Mouse (Mus musculus): ENCODE measurements around the gene Adgrf5. TPM values are rescaled to one million over a fixed set of nuclear protein-coding genes. Genes with fewer than 3 reads are reported as not detected.
A peak's percentile ranks its signal among the peaks of the same experiment; 100 is the strongest.

Gene Adgrf5
- polyA plus RNA-seq, 1 experiment from 2014 or later, result 21.5 TPM

DNA sequence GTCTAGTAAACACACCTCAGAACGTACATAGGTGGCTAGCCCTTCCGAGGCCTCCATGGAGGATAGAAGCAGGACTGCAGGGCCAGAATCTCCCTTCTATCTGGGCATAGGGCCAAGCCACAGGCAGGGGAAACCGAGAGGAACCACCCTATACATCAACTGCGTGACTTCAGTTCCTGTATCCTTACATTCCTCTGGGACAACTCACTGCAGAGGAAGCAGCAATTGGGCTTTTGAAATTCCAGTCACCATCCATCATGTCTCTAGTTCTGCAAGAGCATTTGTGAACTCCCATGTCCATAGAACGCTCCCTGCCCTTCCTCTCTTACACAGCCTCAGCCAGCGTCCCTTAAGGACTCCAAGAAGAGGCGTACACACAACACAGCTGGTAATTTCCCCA lies 47.3 kb downstream of the Adgrf5 start:
- Histone ChIP-seq H3K4me3 (ENCODE audit: low read length) (no peak overlapping the region), H3K9me3 (replicated peaks; ENCODE audit: control insufficient read depth, low read length) (no peaks in the 10 kb centered on the region), H3K27me3 (ENCODE audit: control insufficient read depth, insufficient read depth, low read length) (no peaks in the 10 kb centered on the region), H3K4me1 (ENCODE audit: control insufficient read depth, insufficient read depth, low read length) (no peaks in the 10 kb centered on the region), H3K36me3 (ENCODE audit: control insufficient read depth, insufficient read depth) (peaks cover 3% of the 10 kb centered on the region; the same call in 1 of the 2 replicates), H3K9ac (ENCODE audit: low read length) (no peak overlapping the region), H3K27ac (ENCODE audit: low read length) (peak overlapping the region; percentile 24; the same call in 1 of the 2 replicates), H3K4me2 (ENCODE audit: low read depth, low read length) (no peak overlapping the region)
- 46% methylated on average over 7 of the region's 7 CpGs for WGBS
- ATAC-seq (replicated peaks; ENCODE audit: extremely low read depth, insufficient read depth, low FRiP score), result peak; percentile 60; the same call in 1 of the 2 replicates

GRCm38 (mm10) chr17:43413182-43413581 lies 52.9 kb downstream of the Adgrf5 start:
- Histone ChIP-seq H3K27ac (ENCODE audit: low read length) (no peak overlapping the region), H3K9me3 (replicated peaks; ENCODE audit: control insufficient read depth, low read length) (no peaks in the 10 kb centered on the region)
- ATAC-seq (replicated peaks; ENCODE audit: extremely low read depth, insufficient read depth, low FRiP score), result no peak

DNA sequence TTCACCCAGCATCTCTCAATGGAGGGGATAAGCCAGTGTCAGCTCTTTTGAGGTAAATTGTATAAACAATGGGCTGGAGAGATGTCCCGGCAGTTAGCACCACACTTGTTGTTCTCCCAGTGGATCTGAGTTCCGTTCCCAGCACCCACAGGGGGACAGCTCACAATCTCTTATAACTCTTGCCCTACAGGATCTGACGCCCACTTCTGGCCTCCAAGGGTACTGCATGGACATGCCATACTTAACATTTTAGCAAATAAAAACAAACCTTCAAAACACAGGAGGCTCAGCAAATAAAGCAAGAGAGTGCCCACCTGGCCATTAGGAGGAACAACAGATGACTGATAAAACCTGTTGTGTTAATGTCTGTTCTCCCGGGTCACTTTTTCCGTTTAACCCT lies 59.0 kb downstream of the Adgrf5 start:
- Histone ChIP-seq H3K4me3 (ENCODE audit: low read length) (no peak overlapping the region), H3K27me3 (ENCODE audit: control insufficient read depth, insufficient read depth, low read length) (no peaks in the 10 kb centered on the region), H3K9ac (ENCODE audit: low read length) (no peak overlapping the region), H3K4me1 (ENCODE audit: control insufficient read depth, insufficient read depth, low read length) (no peaks in the 10 kb centered on the region), H3K27ac (ENCODE audit: low read length) (no peak overlapping the region), H3K36me3 (ENCODE audit: control insufficient read depth, insufficient read depth) (no peaks in the 10 kb centered on the region), H3K9me3 (replicated peaks; ENCODE audit: control insufficient read depth, low read length) (no peaks in the 10 kb centered on the region), H3K4me2 (ENCODE audit: low read depth, low read length) (no peak overlapping the region)
- WGBS, result 74% methylated on average over 5 of the region's 5 CpGs
- no peak for ATAC-seq (replicated peaks; ENCODE audit: extremely low read depth, insufficient read depth, low FRiP score)

More at GRCm38 (mm10) chr17:43413182-43413581, 52.9 kb downstream of the Adgrf5 start:
- no peaks in the 10 kb centered on the region for H3K36me3 ChIP-seq (ENCODE audit: control insufficient read depth, insufficient read depth)
- no peak overlapping the region for H3K4me3 ChIP-seq (ENCODE audit: low read length)
- no peaks in the 10 kb centered on the region for H3K27me3 ChIP-seq (ENCODE audit: control insufficient read depth, insufficient read depth, low read length)
- WGBS, result 68% methylated on average over 7 of the region's 7 CpGs
- no peaks in the 10 kb centered on the region for H3K4me1 ChIP-seq (ENCODE audit: control insufficient read depth, insufficient read depth, low read length)
- H3K4me2 ChIP-seq (ENCODE audit: low read depth, low read length), result no peak overlapping the region
- no peak overlapping the region for H3K9ac ChIP-seq (ENCODE audit: low read length)

GRCm38 (mm10) chr17:43420381-43420780 lies 60.1 kb downstream of the Adgrf5 start:
- H3K9ac ChIP-seq (ENCODE audit: low read length), result no peak overlapping the region
- no peak for ATAC-seq (replicated peaks; ENCODE audit: extremely low read depth, insufficient read depth, low FRiP score)
- H3K27ac ChIP-seq (ENCODE audit: low read length), result no peak overlapping the region

DNA sequence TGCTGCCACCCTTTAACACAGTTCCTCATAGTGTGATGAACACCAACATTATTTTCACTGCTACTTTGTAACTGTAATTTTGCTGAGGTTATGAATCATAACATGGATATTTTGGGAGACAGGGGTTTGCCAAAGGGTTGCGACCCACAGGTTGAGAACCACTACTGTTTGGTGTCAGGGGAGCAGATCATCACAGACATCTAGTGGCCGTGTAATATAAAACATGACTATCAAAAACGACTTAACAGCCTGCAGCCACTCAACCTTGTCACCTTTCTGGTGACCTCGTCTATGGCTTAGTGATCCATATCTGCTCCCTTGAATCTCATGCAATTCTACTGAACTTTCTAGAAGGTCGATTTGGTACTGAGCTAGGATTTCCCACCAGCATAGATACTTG lies 63.7 kb downstream of the Adgrf5 start:
- ATAC-seq (replicated peaks; ENCODE audit: extremely low read depth, insufficient read depth, low FRiP score), result no peak
- H3K4me1 ChIP-seq (ENCODE audit: control insufficient read depth, insufficient read depth, low read length), result no peaks in the 10 kb centered on the region
- H3K9ac ChIP-seq (ENCODE audit: low read length), result no peak overlapping the region
- no peak overlapping the region for H3K4me2 ChIP-seq (ENCODE audit: low read depth, low read length)
- no peak overlapping the region for H3K27ac ChIP-seq (ENCODE audit: low read length)
- H3K4me3 ChIP-seq (ENCODE audit: low read length), result no peak overlapping the region
- no peaks in the 10 kb centered on the region for H3K36me3 ChIP-seq (ENCODE audit: control insufficient read depth, insufficient read depth)
- no peaks in the 10 kb centered on the region for H3K27me3 ChIP-seq (ENCODE audit: control insufficient read depth, insufficient read depth, low read length)
- no peaks in the 10 kb centered on the region for H3K9me3 ChIP-seq (replicated peaks; ENCODE audit: control insufficient read depth, low read length)
- whole genome bisulfite sequencing, result 57% methylated on average over 5 of the region's 5 CpGs

More at GRCm38 (mm10) chr17:43420381-43420780, 60.1 kb downstream of the Adgrf5 start:
- Histone ChIP-seq H3K4me2 (ENCODE audit: low read depth, low read length) (no peak overlapping the region), H3K36me3 (ENCODE audit: control insufficient read depth, insufficient read depth) (no peaks in the 10 kb centered on the region), H3K4me1 (ENCODE audit: control insufficient read depth, insufficient read depth, low read length) (no peaks in the 10 kb centered on the region), H3K4me3 (ENCODE audit: low read length) (no peak overlapping the region), H3K9me3 (replicated peaks; ENCODE audit: control insufficient read depth, low read length) (no peaks in the 10 kb centered on the region), H3K27me3 (ENCODE audit: control insufficient read depth, insufficient read depth, low read length) (no peaks in the 10 kb centered on the region)
- 58% methylated on average over 3 of the region's 3 CpGs for whole genome bisulfite sequencing

DNA sequence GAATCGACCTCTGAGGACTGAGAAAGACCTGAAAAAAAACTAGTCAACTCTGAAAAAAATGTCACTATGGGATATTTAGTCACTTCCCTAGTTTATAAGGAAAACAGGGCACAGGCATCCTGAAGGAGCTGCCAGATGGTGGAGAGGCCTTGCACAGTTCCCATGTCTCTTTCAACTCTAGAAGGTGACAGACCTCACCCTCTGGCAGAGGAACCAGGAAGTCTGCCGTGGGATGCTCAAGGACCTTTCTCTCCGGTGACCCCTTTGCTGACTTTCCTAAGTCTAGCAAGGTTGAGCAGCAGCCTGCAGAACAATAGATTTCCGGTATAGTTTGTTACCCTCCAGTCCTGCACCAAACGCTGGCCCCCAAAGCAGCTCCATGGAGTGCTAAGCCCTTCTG lies 71.4 kb downstream of the Adgrf5 start:
- Histone ChIP-seq H3K36me3 (ENCODE audit: control insufficient read depth, insufficient read depth) (no peaks in the 10 kb centered on the region), H3K4me3 (ENCODE audit: low read length) (no peak overlapping the region), H3K9me3 (replicated peaks; ENCODE audit: control insufficient read depth, low read length) (no peaks in the 10 kb centered on the region), H3K4me1 (ENCODE audit: control insufficient read depth, insufficient read depth, low read length) (no peaks in the 10 kb centered on the region), H3K27me3 (ENCODE audit: control insufficient read depth, insufficient read depth, low read length) (no peaks in the 10 kb centered on the region), H3K9ac (ENCODE audit: low read length) (no peak overlapping the region), H3K27ac (ENCODE audit: low read length) (no peak overlapping the region), H3K4me2 (ENCODE audit: low read depth, low read length) (no peak overlapping the region)
- no peak for ATAC-seq (replicated peaks; ENCODE audit: extremely low read depth, insufficient read depth, low FRiP score)
- WGBS, result 39% methylated on average over 5 of the region's 5 CpGs

GRCm38 (mm10) chr17:43434485-43434884 lies 74.2 kb downstream of the Adgrf5 start:
- Histone ChIP-seq H3K27me3 (ENCODE audit: control insufficient read depth, insufficient read depth, low read length) (no peaks in the 10 kb centered on the region), H3K4me3 (ENCODE audit: low read length) (no peak overlapping the region), H3K27ac (ENCODE audit: low read length) (no peak overlapping the region), H3K9ac (ENCODE audit: low read length) (no peak overlapping the region), H3K4me1 (ENCODE audit: control insufficient read depth, insufficient read depth, low read length) (no peaks in the 10 kb centered on the region), H3K9me3 (replicated peaks; ENCODE audit: control insufficient read depth, low read length) (no peaks in the 10 kb centered on the region), H3K4me2 (ENCODE audit: low read depth, low read length) (no peak overlapping the region), H3K36me3 (ENCODE audit: control insufficient read depth, insufficient read depth) (0 out of 2 replicates have a peak, but pooled peaks cover 2% of the 10 kb centered on the region)
- WGBS, result 66% methylated on average over 8 of the region's 8 CpGs
- peak; percentile 63; the same call in 1 of the 2 replicates for ATAC-seq (replicated peaks; ENCODE audit: extremely low read depth, insufficient read depth, low FRiP score)

GRCm38 (mm10) chr17:43451216-43451615 lies 91.0 kb downstream of the Adgrf5 start:
- WGBS, result 33% methylated on average over 1 of the region's 1 CpGs
- H3K9me3 ChIP-seq (replicated peaks; ENCODE audit: control insufficient read depth, low read length), result no peaks in the 10 kb centered on the region

DNA sequence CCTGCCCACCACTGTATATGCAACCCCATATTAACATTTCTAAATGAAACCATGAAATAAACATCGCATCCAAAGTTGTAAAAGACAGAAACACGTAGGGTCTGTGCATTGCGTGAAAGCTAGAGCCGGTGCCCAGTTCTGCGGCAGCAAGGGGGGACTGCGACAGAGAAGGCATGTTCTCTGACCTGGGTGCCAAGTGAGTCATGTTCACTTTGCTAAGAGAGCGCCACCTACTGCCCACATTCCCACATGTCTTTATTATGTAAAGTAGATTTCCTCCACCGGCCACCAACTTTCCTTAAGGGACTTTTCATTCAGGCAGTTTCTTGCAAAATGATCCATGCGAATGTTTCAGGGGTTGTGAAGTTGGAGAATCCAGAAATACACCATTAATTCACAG lies 98.3 kb downstream of the Adgrf5 start:
- Histone ChIP-seq H3K4me3 (ENCODE audit: low read length) (no peak overlapping the region), H3K4me1 (ENCODE audit: control insufficient read depth, insufficient read depth, low read length) (peaks cover 12% of the 10 kb centered on the region), H3K27ac (ENCODE audit: low read length) (no peak overlapping the region), H3K9ac (ENCODE audit: low read length) (no peak overlapping the region), H3K36me3 (ENCODE audit: control insufficient read depth, insufficient read depth) (no peaks in the 10 kb centered on the region), H3K9me3 (replicated peaks; ENCODE audit: control insufficient read depth, low read length) (no peaks in the 10 kb centered on the region), H3K27me3 (ENCODE audit: control insufficient read depth, insufficient read depth, low read length) (no peaks in the 10 kb centered on the region), H3K4me2 (ENCODE audit: low read depth, low read length) (0 out of 2 replicates have a peak overlapping the region, but pooled peaks have one; percentile 2)
- peak; percentile 21; the same call in 1 of the 2 replicates for ATAC-seq (replicated peaks; ENCODE audit: extremely low read depth, insufficient read depth, low FRiP score)
- WGBS, result 12% methylated on average over 9 of the region's 9 CpGs

More at GRCm38 (mm10) chr17:43451216-43451615, 91.0 kb downstream of the Adgrf5 start:
- ATAC-seq (replicated peaks; ENCODE audit: extremely low read depth, insufficient read depth, low FRiP score), result no peak
- Histone ChIP-seq H3K4me2 (ENCODE audit: low read depth, low read length) (no peak overlapping the region), H3K4me3 (ENCODE audit: low read length) (no peak overlapping the region), H3K27me3 (ENCODE audit: control insufficient read depth, insufficient read depth, low read length) (no peaks in the 10 kb centered on the region), H3K36me3 (ENCODE audit: control insufficient read depth, insufficient read depth) (peaks cover 4% of the 10 kb centered on the region; the same call in 1 of the 2 replicates), H3K4me1 (ENCODE audit: control insufficient read depth, insufficient read depth, low read length) (no peaks in the 10 kb centered on the region), H3K9ac (ENCODE audit: low read length) (no peak overlapping the region), H3K27ac (ENCODE audit: low read length) (no peak overlapping the region)

Data from heart, embryonic 16.5 days (tissue).